Mouse (Mus musculus) kidney, postnatal 4 days (tissue): ENCODE measurements around the gene Vmn2r-ps130.
"Not testable (repeated sequence)": the region's sequence is repeated elsewhere in the genome, so short reads cannot be mapped to it uniquely, and the experiment has no call there.

Experiments
- DNase-seq, 2 experiments: peaks; one replicate each; pipeline ENCODE4 v3.0.0; 2021; ENCODE audit warnings: mixed read lengths in 2 of 2

Gene Vmn2r-ps130

DNA sequence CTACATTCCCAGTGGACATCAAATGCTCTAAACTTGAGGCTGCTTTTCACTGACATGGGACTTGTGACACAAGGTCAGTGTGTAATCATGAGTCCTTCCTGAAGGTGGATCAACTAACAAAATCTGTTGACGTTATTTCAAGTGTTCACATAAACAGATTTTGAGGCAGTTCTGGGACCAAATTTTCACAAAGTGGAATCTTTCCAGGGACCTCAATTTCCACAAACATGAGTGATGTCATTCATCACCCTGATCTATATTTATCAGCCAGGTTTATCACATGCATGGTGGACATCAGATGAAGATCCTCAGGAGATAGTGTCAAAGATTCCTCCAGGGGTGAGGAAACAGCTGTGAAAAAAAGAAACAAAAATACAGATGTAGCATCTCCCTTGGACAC is at the start of gene Vmn2r-ps130:
Gene Vmn2r-ps130, plus strand, starts transcription at position 301 of the 400 bp plus-strand sequence.
- not testable (repeated sequence) for DNase-seq
